Mouse (Mus musculus) lung, postnatal 14 days (tissue): ENCODE measurements around the gene Lamtor2.
"Not testable (repeated sequence)": the region's sequence is repeated elsewhere in the genome, so short reads cannot be mapped to it uniquely, and the experiment has no call there.

Experiments
- DNase-seq: peaks from one replicate; pipeline ENCODE4 v3.0.0; 2021

The Lamtor2 gene

DNA sequence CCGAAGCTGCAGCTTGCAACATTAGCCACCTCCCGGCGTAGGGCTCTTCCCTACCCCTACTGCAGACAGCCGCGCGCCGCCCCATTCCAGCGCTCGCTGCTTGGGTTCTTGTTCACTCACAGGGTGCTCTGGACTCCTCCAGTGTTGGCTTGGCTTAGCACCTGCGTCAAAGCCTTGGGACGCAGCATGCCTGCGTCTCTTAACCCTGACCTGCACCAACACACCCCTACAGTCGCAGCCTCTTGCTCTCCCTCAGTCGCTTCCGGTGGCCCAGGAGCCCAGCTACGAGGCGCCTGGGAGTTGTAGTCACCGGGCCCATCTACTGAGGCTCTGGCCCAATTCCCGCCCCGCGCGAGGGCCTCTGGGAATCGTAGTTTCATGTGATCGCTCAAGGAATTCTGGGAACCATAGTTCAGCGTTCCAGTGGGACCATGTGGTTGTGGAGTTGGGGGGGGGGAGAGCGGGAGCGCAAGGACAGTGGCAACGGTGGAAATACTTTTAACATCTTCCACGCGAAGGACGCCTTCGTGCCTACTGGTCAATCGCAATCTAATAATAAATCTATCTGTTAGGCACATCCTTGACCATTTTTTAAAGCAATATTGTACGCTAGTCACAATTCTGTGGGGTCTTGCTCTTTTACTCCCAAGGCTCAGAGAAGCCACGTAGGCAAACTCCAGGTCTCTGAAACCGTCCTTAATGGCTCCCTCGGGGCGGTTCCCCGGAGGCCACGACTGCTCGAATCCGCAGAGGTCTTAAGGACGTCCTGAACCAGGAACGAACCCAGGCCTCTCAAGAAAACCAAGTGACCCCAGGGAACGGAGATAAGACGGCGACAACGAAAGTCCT lies at the start of gene Lamtor2:
Lamtor2 (minus strand) TSS at position 399 of the 849 bp plus-strand sequence.
- DNase-seq: peak; percentile 97

DNA sequence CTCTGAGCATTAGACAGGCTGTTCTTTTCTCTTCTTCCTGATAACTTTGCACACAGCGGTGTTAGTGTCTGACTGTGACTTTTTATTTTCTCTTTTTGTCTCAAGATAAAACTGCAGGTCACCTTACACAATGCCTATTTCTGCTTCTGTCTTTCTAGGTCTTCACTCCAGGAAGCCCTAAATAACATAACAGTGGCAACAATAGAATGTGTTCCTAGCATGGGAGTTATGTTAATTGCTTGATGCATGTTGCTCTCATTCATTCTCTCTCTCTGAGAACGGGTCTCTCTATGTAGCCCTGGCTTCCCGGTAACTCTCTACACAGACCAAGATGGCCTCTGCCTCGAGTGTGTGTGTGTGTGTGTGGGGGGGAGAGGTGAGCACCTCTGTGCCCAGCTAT lies 49.6 kb upstream of the Lamtor2 start:
- DNase-seq: no peak

DNA sequence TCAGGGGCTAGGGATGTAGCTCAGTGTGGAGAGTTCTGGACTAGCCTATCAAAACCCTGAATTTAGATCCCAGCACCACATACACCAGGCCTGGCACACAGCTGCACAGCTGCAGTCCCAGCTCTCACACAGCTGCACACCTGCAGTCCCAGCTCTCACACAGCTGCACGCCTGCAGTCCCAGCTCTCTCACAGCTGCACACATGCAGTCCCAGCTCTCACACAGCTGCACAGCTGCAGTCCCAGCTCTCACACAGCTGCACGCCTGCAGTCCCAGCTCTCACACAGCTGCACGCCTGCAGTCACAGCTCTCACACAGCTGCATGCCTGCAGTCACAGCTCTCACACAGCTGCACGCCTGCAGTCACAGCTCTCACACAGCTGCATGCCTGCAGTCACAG lies 43.7 kb upstream of the Lamtor2 start:
- not testable (repeated sequence) for DNase-seq

DNA sequence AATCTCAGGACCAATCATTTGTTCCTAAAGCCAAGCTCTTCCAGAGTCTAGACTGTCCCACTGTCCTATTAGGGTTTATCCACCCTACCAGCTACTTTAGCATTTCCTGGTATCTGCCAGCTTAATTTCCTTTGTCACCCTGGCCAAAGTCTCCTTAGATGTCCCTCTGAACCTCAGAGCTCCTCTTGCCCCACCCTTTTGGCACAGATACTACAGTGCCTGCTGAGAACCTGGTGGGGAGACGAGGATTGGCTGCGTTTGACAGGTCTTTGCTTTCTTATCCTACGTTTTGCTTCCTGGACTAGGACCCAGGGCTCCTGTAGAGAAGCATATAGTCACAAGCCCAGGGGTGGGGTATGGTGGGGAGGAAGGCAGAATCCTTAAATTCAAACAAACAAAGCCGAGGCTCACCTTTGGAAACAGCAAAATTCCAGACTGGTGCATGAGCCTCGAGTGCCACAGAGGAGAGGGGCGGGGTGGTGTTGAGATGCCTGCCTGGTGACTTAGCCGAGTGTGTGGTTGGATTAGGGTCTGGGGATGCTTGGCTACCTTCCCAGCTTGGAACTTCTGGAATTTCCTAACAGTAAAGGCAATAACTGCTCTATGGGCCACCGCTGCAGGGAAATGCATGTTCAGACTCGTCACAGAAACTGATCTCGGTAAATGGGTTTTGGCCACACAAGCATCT lies 41.2 kb upstream of the Lamtor2 start:
- peak; percentile 63 for DNase-seq

DNA sequence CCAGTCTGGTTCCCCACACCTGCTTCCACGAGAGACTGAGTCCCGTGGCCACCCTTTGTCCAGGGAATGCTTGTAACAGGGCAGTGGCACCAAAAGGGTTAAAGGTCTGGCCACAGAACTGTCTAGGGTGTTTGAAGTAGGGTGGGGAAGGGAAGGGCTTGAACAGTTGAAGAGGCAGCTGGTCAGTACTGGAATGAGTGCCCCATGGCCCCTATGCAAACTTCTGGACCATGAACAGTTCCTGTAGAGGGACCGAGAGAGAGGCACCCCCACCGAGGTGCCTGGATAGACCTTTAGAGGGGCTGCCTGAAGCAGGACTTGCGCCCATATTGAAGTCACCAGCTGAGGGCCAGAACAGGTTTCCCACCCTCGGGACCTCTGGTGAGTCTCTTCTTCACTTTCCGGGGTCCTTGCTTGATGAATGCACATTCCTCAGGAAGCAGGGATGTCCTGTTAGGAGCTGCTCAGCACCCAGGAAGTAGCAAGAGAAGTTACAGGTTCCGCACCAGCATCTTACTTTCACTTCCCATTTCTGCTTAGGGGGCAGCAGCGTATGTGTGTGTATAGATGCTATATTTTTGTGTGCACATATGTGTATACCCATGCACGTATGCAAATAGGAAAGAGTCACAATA lies 40.2 kb upstream of the Lamtor2 start:
- peak; percentile 45 for DNase-seq

DNA sequence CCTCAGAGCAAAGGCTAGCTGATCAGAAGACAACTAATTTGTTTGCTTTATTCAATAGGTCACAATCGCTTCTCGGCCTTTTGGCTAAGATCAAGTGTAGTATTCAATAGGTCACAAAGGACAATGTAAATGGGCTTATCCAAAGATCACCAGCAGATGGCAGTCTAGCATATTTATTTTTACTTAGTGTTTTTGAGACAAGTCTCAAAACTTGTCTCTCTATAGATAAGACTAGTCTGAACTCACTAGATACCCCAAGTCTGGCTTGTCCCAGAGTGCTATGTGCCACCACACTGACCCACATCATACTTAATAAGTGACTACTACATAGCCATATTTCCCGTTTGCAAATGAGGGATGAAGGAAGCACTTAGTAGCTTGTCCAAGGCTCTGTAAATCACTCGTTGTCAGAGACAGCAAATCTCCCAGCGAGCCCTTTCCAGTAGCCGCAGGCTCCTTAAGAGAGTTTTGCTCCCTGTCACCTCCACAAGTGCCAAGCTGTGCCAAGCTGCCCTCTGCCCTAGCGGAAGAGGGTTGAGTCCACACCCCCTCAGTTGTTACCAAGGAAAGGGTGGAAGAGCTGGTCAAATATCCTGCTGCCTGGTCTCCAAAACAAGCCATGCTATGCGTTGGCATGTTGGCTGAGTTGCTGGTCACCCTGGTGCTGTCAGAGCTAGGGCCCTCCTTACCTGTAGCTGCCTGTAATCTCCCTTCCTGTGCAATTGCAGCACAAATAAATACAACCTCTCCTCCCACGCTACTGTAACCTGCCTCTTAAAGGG lies 39.3 kb upstream of the Lamtor2 start:
- DNase-seq: peak; percentile 72

DNA sequence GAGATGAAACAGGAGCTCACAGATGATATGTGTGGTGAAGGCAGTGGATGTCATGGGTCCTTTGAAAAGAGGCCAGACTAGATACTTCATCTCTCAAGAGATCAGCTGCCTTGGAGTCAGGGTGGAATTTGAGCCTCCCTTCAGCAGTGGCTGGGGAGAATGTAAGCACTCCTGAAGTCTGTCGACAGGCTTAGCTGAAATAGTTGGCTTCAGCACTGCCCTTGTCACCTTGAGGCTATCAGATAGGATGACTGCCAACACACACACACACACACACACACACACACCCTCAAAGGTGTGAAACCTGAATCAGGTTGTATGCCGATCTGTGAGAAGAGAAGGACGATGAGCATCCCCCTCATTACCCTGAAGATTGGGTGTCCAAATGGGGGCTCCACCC lies 38.2 kb upstream of the Lamtor2 start:
- DNase-seq: peak; percentile 55

DNA sequence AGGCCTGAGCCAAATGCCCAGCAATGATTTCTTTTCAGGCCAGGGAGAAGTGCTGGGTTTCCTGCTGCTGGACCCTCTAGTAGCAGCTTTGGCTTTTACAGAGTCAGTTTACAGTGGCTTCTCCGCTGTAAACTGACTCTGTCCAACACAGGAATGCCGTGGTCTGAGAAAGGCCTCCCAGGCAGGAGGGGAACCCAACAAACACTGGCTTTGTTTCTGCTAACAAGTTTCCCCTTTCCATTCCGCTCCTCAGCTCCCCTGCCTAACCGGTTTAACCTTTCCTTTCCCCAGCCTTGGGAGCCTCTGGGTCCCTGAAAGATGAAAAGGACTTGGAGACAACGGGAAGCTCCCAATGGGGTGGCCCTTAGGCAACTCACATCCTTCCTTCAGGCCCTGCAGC lies 37.4 kb upstream of the Lamtor2 start:
- DNase-seq: no peak

DNA sequence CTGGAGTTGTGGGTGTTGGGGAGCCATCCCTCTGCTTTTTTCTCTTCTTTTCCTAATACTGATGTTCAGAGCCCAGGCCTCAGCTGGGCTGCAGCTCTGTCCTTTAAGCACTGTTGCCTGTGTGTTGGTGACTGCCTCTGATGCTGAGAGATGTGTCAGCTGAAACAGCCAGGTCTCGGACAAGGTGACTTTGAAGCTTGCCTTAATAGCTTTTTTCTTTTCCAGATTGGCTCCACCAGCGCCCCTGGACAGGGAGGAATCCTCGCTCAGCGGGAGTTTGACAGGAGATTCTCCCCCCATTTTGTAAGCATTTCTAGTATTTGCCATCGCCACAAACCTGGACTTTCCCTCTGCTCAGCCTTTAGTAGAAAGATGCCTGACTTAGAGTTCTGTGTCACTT lies 33.8 kb upstream of the Lamtor2 start:
- no peak for DNase-seq

DNA sequence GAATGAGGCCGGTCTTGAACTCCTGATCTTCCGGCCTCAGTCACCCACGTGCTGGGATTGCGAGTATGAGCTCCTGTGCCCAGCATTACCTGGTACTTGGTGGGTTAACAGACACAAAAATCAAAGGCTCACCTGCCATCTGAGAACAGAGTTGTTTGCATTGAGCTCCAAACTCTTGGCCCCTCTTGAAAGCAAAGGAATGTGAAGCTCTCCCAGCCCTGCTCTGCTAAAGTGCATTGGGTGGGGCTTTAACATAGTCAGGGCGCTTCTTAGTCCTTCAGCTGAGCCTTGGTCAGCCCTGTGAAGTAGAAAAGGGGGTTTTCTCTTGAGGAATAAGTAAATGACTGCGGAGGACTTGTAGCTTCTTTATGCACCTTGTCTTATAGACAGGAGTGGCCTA lies 32.9 kb upstream of the Lamtor2 start:
- no peak for DNase-seq

DNA sequence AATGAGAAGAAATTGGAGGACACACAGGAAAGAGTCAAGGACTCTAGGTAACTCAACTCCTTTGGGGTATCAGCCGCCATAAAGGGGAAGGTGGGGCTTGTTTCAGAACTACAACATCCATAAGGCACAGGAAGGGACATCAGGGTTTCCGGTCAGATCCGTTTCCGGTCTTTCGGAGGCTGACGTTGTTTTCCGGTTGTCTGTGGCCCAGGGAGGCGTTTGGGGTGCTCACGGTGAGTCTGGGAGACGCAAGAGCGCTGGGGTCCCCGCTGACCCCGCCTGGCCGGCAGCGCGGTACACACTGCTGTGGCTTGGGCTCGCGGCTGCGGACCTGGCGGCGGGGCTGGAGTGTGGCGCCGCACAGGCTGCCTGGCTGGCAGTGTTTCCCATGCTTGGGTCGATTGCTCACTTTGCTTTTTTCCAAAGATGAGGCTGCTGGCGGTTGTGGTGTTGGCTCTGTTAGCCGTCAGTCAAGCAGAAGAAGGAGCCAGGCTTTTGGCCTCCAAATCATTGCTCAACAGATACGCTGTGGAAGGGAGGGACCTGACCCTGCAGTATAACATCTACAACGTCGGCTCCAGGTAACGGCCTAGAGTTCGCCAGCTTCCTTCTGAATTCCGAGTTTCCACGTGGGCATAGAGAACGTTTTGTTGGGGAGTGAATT lies 26.7 kb upstream of the Lamtor2 start:
- DNase-seq: peak; percentile 78

DNA sequence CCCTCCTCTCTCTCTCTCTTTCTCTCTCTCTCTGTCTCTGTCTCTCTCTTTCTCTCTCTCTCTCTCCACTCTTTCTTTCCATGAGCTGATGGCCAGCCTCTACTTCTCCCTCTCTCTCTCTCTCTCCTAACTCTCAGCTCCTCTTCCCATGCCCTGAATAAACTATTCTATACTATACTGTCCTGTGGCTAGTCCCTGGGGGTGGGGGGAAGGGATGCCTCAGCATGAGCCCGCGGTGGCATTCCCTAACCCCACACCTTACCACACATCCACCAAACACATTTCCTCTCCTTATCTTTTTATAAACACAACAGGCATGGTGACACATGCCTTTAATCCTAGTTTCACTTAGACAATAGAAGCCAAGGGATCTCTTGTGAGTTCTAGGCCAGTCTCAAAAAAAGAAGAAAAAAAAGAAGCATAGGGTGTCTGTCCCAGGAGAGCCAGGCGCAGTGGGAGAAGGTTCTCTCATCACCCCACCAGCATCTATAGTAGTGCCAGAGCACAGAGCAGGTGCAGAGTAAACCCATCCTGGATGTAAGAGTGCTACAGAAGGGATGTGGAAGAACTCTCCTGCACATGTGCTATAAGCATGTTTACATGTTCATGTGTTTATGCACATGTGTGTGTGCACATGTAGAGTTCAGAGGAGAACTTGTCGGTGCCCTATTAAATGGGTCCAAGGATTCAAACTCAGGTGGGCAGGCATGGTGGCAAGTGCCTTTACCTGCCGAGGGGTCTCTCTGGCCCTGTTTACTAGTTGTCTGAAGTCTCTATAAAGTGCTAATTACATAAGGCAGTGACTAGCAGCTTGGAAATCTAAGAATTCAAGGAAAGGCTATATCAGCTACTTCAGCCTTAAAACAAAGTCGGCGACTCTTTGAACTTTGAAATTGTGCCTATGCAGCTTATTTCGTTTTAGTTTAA lies 25.9 kb upstream of the Lamtor2 start:
- DNase-seq: no peak

DNA sequence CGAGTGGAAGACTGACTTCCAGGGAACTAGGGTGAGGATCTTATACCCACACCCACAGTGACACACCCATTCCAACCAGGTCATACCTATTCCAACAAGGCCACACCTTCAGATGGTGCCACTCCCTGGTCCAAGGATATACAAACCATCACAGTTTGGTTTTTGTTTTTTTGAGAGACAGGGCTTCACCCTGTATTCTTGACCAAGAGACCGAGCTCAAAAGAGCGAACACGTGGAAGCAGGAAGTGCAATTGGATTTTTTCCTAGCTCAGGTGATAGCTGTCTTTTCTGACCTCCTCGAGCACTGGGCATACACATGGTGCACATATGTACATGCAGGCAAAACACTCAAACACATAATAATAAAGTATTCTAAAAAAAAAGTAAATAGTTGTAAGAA lies 25.0 kb upstream of the Lamtor2 start:
- DNase-seq: not testable (repeated sequence)

DNA sequence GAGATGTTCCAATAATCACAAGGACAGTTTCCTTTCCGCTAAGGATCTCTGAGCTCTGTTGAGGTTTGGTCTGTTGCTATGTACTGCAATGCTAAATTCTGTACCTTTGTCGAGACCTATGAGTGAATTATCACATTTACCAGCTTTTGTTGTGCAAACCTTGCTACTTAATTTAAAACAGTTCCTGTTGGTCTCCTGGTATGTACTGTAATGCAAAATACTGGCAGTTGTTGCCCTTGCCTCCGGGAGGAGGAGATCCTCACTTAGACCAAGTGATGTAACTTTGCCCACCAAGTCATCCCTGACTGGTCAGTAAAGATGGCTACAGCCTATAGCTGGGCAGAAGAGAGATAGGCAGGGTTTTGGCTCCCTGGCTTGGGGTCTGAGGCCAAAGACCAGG lies 22.7 kb upstream of the Lamtor2 start, which contains the start of gene Ssr2:
Ssr2 (plus strand) TSS at position 337 of the 400 bp plus-strand sequence.
- DNase-seq: no peak

DNA sequence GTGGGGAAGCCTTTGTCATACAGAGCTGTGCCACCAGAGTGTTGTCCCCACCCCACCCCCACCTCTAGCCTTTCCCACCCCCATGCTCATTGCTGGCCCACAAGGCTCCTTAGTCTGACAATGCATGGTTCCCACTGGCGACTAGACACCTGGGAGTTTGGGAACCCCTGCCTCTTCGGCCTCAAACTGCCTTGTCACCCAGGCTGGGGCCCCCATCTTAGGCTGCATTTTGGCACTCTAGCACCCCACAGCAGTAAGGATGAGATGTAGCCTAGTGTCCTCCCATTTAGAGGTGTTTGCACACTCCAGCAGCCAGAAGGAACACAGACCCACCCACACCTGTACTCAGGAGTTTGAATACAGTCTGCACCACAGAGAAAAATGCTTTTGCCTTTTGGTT lies 20.9 kb upstream of the Lamtor2 start:
- DNase-seq: no peak

DNA sequence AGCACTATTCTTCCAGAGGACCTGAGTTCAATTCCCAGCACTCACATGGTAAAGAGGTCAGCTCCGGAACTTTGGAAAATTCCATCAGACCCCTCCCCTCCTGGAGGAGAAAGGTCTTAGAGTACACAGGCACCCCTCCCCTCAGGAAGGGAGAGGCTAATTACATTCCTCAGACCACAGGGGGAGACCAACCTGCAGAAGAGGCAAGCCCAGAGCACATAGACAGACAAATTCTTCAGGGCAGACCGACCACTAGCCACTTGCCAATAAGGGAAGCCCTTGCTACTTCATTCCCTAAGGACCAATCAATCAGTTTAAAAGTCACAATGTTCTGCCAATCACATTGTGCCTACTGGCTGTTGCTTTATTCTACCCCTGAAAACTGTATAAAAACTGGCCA lies 20.0 kb upstream of the Lamtor2 start:
- DNase-seq: no peak

DNA sequence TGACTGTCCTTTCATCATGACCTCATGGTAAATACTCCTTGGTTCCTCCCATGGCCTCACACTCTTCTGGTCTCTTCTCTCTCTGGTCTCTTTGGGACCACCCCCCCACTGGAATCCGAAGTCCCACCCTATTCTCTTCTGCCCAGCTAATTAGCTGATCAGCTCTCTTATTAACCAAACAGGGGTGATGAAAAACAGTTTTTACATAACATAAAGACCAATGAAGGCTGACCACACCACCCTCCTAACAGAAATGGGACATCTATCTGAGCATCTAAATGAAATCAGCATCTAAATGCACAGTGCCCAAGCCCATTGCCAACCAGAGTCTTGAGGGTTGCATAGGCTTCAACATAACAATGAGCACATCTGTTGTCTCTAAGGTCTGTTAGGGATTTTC lies 19.0 kb upstream of the Lamtor2 start:
- no peak for DNase-seq

DNA sequence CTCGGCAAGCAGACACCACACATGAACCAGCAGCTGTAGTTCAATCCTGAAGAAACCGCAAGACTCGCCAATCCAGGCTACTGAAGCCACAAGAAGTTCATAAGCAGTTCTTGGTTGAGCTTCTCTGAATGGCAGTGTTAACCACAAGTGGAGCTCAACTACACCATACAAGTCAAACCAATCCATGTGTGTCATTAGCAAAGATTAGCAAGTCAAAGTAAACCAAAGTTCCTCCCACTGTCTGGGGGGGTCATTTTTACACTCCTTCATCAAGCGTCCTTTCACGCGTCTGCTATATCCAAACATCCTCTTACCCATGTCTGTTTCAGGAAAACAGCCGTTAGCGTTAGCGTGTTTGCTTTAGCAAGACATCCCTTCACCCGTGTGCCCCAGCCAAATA lies 17.5 kb upstream of the Lamtor2 start:
- no peak for DNase-seq

DNA sequence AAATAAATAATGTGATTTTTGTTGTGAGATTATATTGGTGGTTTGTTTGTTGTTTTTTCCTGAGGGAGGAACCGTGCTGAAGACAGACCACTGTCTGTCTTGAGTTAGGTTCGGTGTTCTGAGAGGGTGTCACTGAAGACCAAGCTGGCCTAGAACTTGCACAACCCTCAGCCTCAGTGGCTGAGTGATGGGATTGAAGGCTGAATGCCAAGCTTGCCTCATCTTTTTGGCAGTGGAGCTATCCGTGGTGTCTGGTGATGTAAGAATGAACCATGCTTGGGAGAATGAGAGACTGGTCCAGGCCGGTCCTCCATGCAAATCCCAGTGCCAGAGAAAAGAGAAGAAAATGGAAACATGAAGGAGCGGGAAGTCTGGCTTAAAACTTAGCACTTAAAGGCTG lies 16.8 kb upstream of the Lamtor2 start:
- peak; percentile 33 for DNase-seq

DNA sequence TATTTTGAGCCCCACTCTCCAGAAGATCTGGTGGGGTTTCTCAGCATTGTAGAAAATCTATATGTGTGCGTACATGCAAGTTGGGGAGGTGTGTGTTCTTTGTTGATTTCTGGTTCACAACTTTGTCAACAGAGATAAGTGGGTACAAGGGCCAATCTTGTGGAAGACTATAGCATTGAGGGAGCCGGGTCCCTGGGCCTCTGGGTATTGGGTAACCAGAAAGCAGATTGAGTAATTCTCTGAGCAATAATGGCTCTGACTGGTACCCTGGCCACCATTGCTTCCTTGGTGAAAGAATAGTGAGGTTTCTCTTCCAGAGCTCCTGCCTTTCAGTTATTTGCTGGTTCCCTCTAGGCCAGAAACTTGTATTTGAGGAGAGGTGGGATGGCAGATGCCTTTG lies 16.2 kb upstream of the Lamtor2 start:
- DNase-seq: no peak

DNA sequence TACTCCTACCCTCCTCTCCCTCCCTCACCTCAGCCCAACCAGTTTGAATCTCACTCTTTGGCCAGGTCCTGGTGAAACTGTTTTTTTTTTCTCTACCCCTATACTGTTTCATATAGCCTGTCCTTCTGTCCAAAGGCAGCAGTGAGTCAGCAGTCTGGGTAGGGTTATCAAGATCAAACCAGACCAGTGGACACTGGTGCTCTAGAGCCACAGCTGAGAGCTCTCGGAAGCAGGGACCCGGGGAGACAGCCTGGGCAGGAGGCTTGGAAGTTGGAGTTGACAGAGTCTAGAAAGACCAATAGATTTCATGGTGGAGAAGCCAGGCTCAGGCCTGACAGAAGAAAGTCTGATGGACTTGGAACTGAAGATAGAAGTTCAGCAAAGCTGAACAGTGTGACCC lies 15.7 kb upstream of the Lamtor2 start:
- DNase-seq: no peak
